In genomic region chr16:49698620-49699525, GRCm38 (mm10) we compare ENCODE assay signal across 8 mouse cellular contexts. TPM values are rescaled to one million over a fixed set of nuclear protein-coding genes. Genes with fewer than 3 reads are reported as not detected.
A peak's percentile ranks its signal among the peaks of the same experiment; 100 is the strongest.
DNase-seq lines count a peak whose midpoint lies in the region; ATAC-seq and TF ChIP-seq lines count a peak whose summit lies in the region.

TSS of gene Ift57 (plus strand) at chr16:49699233.

- H3K4me2 ChIP-seq in forebrain, embryonic 16.5 days (ENCODE audit: low read length), result peak within 1 kb of the TSS; percentile 74
- H3K4me2 ChIP-seq in lung, embryonic 14.5 days, result peak within 1 kb of the TSS; percentile 87

- H3K4me1 ChIP-seq in G1E (ENCODE audit: insufficient read depth, low read depth, low read length), result peaks cover 29% of the 10 kb centered on the region
- peaks cover 12% of the 10 kb centered on the region for H3K4me1 ChIP-seq in forebrain, embryonic 16.5 days (replicated peaks; ENCODE audit: control insufficient read depth, insufficient read depth, low read length)
- H3K4me1 ChIP-seq in lung, embryonic 14.5 days (ENCODE audit: insufficient read depth), result no peaks in the 10 kb centered on the region
- peaks cover 5% of the 10 kb centered on the region for H3K4me1 ChIP-seq in olfactory bulb, adult 2 months (ENCODE audit: control insufficient read depth, insufficient read depth, low read length)
- no peaks in the 10 kb centered on the region for H3K4me1 ChIP-seq in thymus, adult 2 months (replicated peaks; ENCODE audit: control insufficient read depth, insufficient read depth, low read length)

- H3K36me3 ChIP-seq in G1E (replicated peaks), result peaks cover 18% of the 10 kb centered on the region
- H3K36me3 ChIP-seq in forebrain, embryonic 16.5 days (ENCODE audit: control insufficient read depth, insufficient read depth), result no peaks in the 10 kb centered on the region
- H3K36me3 ChIP-seq in lung, embryonic 14.5 days (ENCODE audit: insufficient read depth), result no peaks in the 10 kb centered on the region
- no peaks in the 10 kb centered on the region for H3K36me3 ChIP-seq in thymus, adult 2 months (ENCODE audit: control insufficient read depth, insufficient read depth, low read length)

- peak within 1 kb of the TSS; percentile 82 for H3K9ac ChIP-seq in forebrain, embryonic 16.5 days (replicated peaks; ENCODE audit: low read depth, low read length)
- peak within 1 kb of the TSS; percentile 65 for H3K9ac ChIP-seq in lung, embryonic 14.5 days

- peak; percentile 99 for ATAC-seq in G1E (ENCODE audit: extremely low read depth, insufficient number of reproducible peaks, low FRiP score, poor library complexity, severe bottlenecking)
- ATAC-seq in forebrain, embryonic 16.5 days, result peak; percentile 99
- peak; percentile 100 for ATAC-seq in lung, embryonic 14.5 days (ENCODE audit: insufficient read depth)

- 2% methylated on average over 47 of the region's 53 CpGs for WGBS in forebrain, embryonic 16.5 days
- WGBS in lung, embryonic 14.5 days, result 2% methylated on average over 53 of the region's 53 CpGs
- WGBS in olfactory bulb, adult 2 months, result 1% methylated on average over 53 of the region's 53 CpGs
- 2% methylated on average over 53 of the region's 53 CpGs for WGBS in thymus, adult 2 months

- H3K9me3 ChIP-seq in G1E (replicated peaks), result no peaks in the 10 kb centered on the region
- H3K9me3 ChIP-seq in forebrain, embryonic 16.5 days (ENCODE audit: control insufficient read depth, low read length), result no peaks in the 10 kb centered on the region
- H3K9me3 ChIP-seq in lung, embryonic 14.5 days (ENCODE audit: low read depth, low read length), result no peaks in the 10 kb centered on the region

- H3K4me3 ChIP-seq in G1E (ENCODE audit: low read depth, low read length), result peak within 1 kb of the TSS; percentile 95
- peak within 1 kb of the TSS; percentile 94 for H3K4me3 ChIP-seq in forebrain, embryonic 16.5 days (replicated peaks; ENCODE audit: low read length)
- H3K4me3 ChIP-seq in layer of hippocampus, adult 2 months, result peak within 1 kb of the TSS; percentile 83
- peak within 1 kb of the TSS; percentile 72 for H3K4me3 ChIP-seq in lung, embryonic 14.5 days (ENCODE audit: low read depth, low read length)
- H3K4me3 ChIP-seq in olfactory bulb, adult 2 months (ENCODE audit: insufficient read depth, low read depth, low read length), result peak within 1 kb of the TSS; percentile 89
- H3K4me3 ChIP-seq in thymus, adult 2 months (ENCODE audit: control insufficient read depth, insufficient read depth, low read length), result peak within 1 kb of the TSS; percentile 70

- H3K27ac ChIP-seq in forebrain, embryonic 16.5 days (ENCODE audit: low read length), result peak within 1 kb of the TSS; percentile 76
- H3K27ac ChIP-seq in layer of hippocampus, adult 2 months, result peak within 1 kb of the TSS; percentile 91
- peak within 1 kb of the TSS; percentile 30; the same call in 1 of the 2 replicates for H3K27ac ChIP-seq in lung, embryonic 14.5 days (ENCODE audit: low read depth)
- H3K27ac ChIP-seq in olfactory bulb, adult 2 months (ENCODE audit: insufficient read depth, low read depth, low read length), result peak within 1 kb of the TSS; percentile 82
- peak within 1 kb of the TSS; percentile 37 for H3K27ac ChIP-seq in thymus, adult 2 months (ENCODE audit: control insufficient read depth, insufficient read depth, low read length)

- H3K27me3 ChIP-seq in G1E (ENCODE audit: insufficient read depth, low read length), result no peaks in the 10 kb centered on the region
- no peaks in the 10 kb centered on the region for H3K27me3 ChIP-seq in forebrain, embryonic 16.5 days (replicated peaks; ENCODE audit: control insufficient read depth, insufficient read depth, low read length)
- no peaks in the 10 kb centered on the region for H3K27me3 ChIP-seq in lung, embryonic 14.5 days (ENCODE audit: insufficient read depth, low read length)
- H3K27me3 ChIP-seq in thymus, adult 2 months (ENCODE audit: control insufficient read depth, insufficient read depth, low read length), result no peaks in the 10 kb centered on the region

- intact Hi-C loops in heart, postnatal 36 days (cut with DNase I), result loop anchor here (5.0 kb wide), 3 partner anchors 158 to 1038 kb away; partner anchors contain the start of gene Bbx

- peak; percentile 94 for DNase-seq in G1E (ENCODE audit: low spot score)
- peak; percentile 98 to 99 for DNase-seq in cerebellum, adult 18-20 months
- DNase-seq in heart, postnatal 36 days, result peak; percentile 96 to 97
- peak; percentile 99 for DNase-seq in layer of hippocampus, adult 2 months (ENCODE audit: low spot score in 2 of 2)
- peak; percentile 100 for DNase-seq in lung, embryonic 14.5 days
- DNase-seq in thymus, adult 2 months, result peak; percentile 99

- peak; percentile 67; the same call in 1 of the 2 replicates for TF ChIP-seq POLR2A in olfactory bulb, adult 2 months (IDR thresholded peaks at IDR 0.05; ENCODE audit: insufficient read depth, low read depth, low read length)
- TF ChIP-seq POLR2A in thymus, adult 2 months (IDR thresholded peaks at IDR 0.05; ENCODE audit: control insufficient read depth, extremely low read depth, insufficient read depth, low read length, poor library complexity), result 0 out of 2 replicates have a peak, but pooled peaks have one; percentile 26

- TF ChIP-seq CTCF in G1E (IDR thresholded peaks at IDR 0.05; ENCODE audit: low read depth, low read length), result no peak
- no peak for TF ChIP-seq CTCF in layer of hippocampus, adult 2 months (conservative IDR thresholded peaks at IDR 0.05)
- no peak for TF ChIP-seq CTCF in lung, embryonic 14.5 days (IDR thresholded peaks at IDR 0.05; ENCODE audit: low read depth)
- no peak for TF ChIP-seq CTCF in olfactory bulb, adult 2 months (IDR thresholded peaks at IDR 0.05; ENCODE audit: insufficient read depth, low read depth, low read length)
- TF ChIP-seq CTCF in thymus, adult 2 months (IDR thresholded peaks at IDR 0.05; ENCODE audit: borderline replicate concordance, control insufficient read depth, extremely low read depth, insufficient read depth, low read length, poor library complexity), result peak; percentile 67

RNA-seq across cellular contexts. Expression of gene Ift57, which starts in this region (rescaled TPM):
- 30.8 and 31.4 TPM in 2 replicates for total RNA-seq in G1E (2014; fragmentation: Nextera tagmentation)
- 44.7 and 52.3 TPM in 2 replicates for total RNA-seq in G1E (2017)
- 12.9 and 17.4 TPM in 2 replicates for polyA plus RNA-seq in G1E (2012)
- polyA plus RNA-seq in forebrain, embryonic 16.5 days (2015; fragmentation: Nextera tagmentation; extraction: Ambion mirVana), result 44.2 and 45.1 TPM in 2 replicates
- 10 to 100 TPM; 12.5 to 15.7 TPM for total RNA-seq in heart, postnatal 36 days (2021)
- 10 to 100 TPM; 53.7 to 53.8 TPM for total RNA-seq in layer of hippocampus, adult 2 months (2021)
- polyA plus RNA-seq in lung, embryonic 14.5 days (2014; fragmentation: Nextera tagmentation; extraction: Ambion mirVana), result 31.0 and 31.9 TPM in 2 replicates
- polyA plus RNA-seq in olfactory bulb, adult 2 months (2012; ENCODE audit: insufficient read depth, insufficient read length, low replicate concordance, missing spikeins), result not detected in 2 replicates
- polyA plus RNA-seq in thymus, adult 2 months (2012; rRNA removed), result 3.9 and 4.5 TPM in 2 replicates

Comparison
In these comparisons a context has a peak if more than half of its experiments do, and no peak if none do; other contexts are left out.
1. Peak in every context shown above with its lines: DNase-seq, ATAC-seq, H3K4me3 ChIP-seq and H3K27ac ChIP-seq.
2. H3K27ac ChIP-seq: peak in every context shown above with its lines; median percentile 91 in layer of hippocampus, adult 2 months; 82 in olfactory bulb, adult 2 months; 76 in forebrain, embryonic 16.5 days; 37 in thymus, adult 2 months; 30 in lung, embryonic 14.5 days.